Mouse (Mus musculus): ENCODE measurements at regions not wholly inside any gene's neighbourhood (a gene's known extent, or its start where the extent isn't known, plus 50 kb on each side); places are given as distances from the start of the nearest gene placed in this dataset.

DNA sequence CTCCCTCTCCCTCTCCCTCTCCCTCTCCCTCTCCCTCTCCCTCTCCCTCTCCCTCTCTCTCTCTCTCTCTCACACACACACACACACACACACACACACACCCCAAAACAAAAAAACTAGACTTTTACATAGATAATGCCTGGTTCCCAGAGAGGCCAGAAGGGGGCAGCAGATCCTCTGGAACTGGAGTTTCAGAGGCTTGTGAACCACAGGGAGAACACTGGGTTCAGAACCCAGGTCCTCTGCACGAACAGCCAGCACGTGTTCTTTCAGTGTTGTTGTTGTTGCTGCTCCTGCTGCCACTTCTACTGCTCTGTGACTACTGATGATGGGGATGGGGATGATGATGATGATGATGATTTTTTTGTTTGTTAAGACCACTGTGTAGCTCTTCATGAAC, 68.4 kb upstream of the Smarcad1 start:
- TF ChIP-seq HCFC1 (IDR thresholded peaks at IDR 0.05; ENCODE audit: borderline replicate concordance, insufficient read depth, low read length) = no peak
- TF ChIP-seq ZC3H11A (IDR thresholded peaks at IDR 0.05; ENCODE audit: borderline replicate concordance, low read depth, low read length) = peak; percentile 73
- no peak for TF ChIP-seq ZNF384 (IDR thresholded peaks at IDR 0.05; ENCODE audit: low read depth, low read length)
- TF ChIP-seq MAFK (IDR thresholded peaks at IDR 0.05; ENCODE audit: insufficient read depth, low read depth, low read length) = no peak
